Mouse (Mus musculus): ENCODE data around the gene Fam240a.

GRCm38 (mm10) chr9:110931573-110931972 lies 14.9 kb upstream of the Fam240a start:
- TF ChIP-seq CTCF (IDR thresholded peaks at IDR 0.05; ENCODE audit: extremely low read depth, insufficient read depth, insufficient read length, insufficient replicate concordance) (no peak), POLR2A (IDR thresholded peaks at IDR 0.05; ENCODE audit: low read depth, low read length) (no peak)

Data from spleen, adult 2 months (tissue).